Mouse (Mus musculus): Measurements from ENCODE around the gene Gm128.

Gm128 gene

GRCm38 (mm10) chr3:95269789-95270188 lies 28.4 kb upstream of the Gm128 start:
- DNase-seq (ENCODE audit: low read depth, low spot score): no peak

- DNase-seq (ENCODE audit: low read depth, low spot score): peak; percentile 87
Measured at GRCm38 (mm10) chr3:95267855-95268254, 26.5 kb upstream of the Gm128 start.

GRCm38 (mm10) chr3:95266052-95266451 lies 24.7 kb upstream of the Gm128 start:
- no peak for DNase-seq (ENCODE audit: low read depth, low spot score)

- DNase-seq (ENCODE audit: low read depth, low spot score): no peak
Measured at GRCm38 (mm10) chr3:95264724-95265123, 23.3 kb upstream of the Gm128 start.

DNA sequence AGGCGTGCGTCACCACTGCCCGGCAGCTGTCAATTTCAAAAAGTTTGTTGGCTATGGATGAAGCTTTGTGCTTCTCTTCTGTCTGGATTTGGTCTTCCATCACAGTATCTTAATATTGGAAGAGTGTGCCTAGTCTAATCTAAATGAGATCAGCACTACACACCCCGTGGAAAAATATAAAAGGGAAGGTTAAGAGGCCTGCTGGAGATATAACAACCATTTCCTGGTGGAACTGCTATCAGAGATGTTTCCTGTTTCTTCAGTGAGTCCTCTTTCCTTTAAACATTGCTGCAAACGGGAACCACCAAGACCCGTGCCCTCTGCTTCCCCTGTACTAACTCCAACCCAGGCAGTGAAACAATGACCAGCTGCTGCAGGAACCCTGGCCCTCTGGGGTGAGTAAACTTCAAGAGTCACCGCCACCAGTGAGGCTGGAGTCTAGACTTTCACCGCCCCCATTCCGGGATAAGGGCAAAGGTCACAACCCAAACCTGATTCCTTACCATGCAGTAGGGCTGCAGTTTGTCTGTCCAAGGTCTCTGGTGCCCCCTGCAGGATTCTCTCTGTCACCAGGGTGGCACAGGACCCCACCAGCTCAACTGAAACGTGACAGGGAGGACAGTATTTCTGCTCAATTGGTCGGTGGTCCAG lies 21.8 kb upstream of the Gm128 start:
- peak; percentile 71 for DNase-seq (ENCODE audit: low read depth, low spot score)

DNA sequence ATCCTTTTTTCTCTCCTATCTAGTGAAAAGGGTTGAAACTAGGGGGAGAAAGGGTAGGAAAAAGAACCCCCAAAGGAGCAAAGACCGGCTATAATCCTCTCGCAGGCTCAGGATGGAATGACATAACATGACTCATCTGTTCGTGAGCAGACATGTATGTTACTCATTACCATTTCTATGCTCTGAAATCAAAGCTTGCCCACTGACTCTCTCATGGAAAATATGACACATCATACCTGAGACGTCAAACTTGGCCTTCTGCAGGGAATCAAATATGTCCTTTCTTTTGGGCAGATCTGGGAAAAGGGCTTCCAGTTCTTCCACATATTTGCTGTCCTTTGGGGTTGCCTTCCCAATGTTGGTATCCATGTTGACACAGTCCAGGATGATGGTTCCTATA lies 20.6 kb upstream of the Gm128 start:
- peak; percentile 80 for DNase-seq (ENCODE audit: low read depth, low spot score)

DNA sequence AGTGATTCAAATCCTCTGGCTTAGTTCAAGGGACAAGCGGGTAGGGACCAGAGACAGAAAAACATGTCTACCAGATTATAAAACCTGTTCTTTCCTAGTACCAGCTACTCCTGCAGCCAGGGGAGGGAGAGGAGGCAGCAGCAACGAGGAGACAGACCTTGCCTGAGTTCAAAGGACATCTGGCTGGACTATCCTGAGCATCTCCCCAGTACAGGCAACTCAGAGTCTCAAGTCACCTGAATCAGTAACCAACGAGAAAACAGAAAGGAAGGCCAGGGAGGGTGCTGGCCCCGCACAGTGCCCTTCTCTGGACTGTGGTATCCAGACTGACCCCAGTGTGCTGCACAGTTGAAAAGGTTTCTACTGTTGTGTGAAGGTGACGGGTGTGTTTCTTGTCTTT lies 15.5 kb upstream of the Gm128 start:
- no peak for DNase-seq (ENCODE audit: low read depth, low spot score)

- DNase-seq (ENCODE audit: low read depth, low spot score): no peak
Measured at GRCm38 (mm10) chr3:95250783-95251424, 9.5 kb upstream of the Gm128 start, which contains the start of gene Bnipl. Gene Bnipl, minus strand, starts transcription at chr3:95251193.

GRCm38 (mm10) chr3:95250361-95250760 lies 9.0 kb upstream of the Gm128 start:
- DNase-seq (ENCODE audit: low read depth, low spot score): no peak

- DNase-seq (ENCODE audit: low read depth, low spot score): peak; percentile 40
Measured at GRCm38 (mm10) chr3:95247660-95248336, 6.4 kb upstream of the Gm128 start.

DNA sequence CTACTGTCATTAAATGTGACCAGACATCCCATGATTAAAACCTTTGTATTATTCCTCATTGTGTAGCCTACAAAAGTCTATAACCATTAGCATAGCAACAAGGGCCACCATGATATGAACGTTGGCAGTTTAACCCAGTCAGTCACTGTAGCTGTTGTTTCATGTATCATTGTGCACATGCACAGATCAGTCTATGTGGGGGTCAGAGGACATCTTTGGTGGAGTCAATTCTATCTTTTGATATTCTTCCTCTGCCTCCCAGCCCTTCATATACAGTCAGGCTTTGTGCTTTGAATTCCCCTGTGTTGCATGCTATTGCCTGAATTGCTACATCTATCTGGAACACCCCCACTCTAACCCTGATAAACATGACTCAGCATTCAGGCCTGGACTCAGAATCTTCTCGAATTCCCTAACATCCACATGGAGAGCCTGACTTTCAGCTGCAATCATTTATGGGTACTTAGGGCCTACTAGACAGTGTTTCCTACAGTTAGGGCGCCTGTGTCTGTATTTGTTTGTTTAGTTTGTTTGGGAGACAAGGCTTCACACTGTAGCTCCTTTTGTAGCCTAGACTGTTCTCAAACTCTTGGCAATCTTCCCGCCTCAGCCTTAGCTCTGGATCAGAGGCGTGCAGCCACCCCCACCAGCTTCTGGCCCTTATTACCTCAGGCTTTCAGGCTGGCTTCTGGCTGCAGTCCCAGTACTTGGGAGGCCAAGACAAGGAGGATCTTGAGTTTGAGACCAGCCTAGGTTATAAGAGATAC lies 5.2 kb upstream of the Gm128 start:
- peak; percentile 94 for DNase-seq (ENCODE audit: low read depth, low spot score)

DNA sequence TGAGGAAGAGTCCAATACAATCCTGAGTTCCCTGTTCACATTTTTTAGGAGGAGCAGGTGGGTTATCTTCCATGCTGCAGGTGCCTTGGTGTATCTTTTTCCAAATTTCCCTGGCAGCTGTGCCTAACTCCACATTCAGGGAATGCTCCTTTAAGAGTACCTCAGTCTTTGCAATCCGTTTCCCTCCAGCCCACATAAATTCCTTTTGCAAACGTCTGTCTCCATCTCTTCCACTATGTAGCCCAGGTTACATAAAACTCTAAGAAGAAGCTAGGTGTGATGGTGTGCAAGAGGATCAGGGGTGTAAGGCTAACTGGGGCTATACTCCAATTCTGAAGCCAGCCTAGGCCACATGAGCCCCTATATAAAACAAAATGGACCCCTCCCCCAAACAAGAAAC lies 1.7 kb upstream of the Gm128 start:
- no peak for DNase-seq (ENCODE audit: low read depth, low spot score)

DNA sequence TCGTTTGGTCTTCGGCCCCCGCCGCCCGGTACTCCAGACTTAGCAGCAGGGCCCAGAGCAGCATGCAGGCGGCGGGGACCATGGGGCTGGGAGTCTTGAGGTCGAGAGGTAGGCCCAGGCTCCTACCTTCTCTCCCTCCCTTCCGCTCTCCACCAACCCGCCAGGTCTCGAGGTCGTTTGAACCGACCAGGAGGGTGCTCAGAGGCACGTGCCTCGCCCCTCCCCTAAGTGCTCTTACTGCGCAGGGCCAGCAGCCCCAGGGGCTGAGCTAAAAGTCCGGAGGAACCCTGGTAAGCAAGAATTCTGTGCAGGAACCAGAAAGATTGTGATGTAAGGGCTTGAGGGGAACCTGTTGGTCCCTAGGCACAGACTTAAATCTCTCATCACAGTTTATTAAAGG lies 498 bp downstream of the Gm128 start:
- DNase-seq (ENCODE audit: low read depth, low spot score): no peak

DNA sequence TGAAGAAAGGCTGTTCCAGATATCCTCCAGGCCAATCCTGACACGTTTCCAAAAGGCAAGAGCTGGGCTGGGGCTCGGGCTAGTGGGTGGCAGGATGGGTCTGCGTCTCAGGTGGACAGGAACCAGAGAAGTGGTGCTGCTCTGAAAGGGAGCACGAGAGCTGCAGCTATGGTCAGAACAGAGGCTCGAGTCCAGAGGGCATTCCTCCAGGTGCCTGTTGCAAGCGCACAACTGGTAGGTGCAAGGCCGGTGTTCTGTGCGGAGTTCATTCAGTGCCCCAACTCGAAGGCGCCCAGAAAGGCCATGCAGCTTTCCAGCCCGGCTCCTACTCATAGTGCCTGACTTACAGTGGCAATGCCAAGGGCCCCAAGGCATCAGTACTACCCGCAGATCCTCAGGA lies 1.4 kb downstream of the Gm128 start:
- DNase-seq (ENCODE audit: low read depth, low spot score): no peak

DNA sequence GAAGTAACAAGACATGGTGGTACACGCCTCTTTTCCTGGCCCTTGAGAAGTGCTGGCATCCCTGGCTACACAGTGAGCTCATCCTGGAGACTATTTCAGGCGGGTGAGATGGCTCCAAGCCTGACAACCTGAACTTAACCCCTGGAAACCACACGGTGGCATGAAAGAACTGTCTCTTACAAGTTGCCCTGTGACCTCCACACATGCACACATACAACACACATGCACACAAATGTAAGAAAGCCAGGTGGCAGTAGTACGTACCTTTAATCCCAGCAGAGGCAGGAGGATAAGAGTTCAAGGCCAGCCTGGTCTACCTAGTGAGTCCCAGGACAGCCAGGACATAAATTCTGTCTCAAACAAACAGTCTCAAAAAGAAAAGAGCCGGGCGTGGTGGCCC lies 2.4 kb downstream of the Gm128 start:
- peak; percentile 37 for DNase-seq (ENCODE audit: low read depth, low spot score)

DNA sequence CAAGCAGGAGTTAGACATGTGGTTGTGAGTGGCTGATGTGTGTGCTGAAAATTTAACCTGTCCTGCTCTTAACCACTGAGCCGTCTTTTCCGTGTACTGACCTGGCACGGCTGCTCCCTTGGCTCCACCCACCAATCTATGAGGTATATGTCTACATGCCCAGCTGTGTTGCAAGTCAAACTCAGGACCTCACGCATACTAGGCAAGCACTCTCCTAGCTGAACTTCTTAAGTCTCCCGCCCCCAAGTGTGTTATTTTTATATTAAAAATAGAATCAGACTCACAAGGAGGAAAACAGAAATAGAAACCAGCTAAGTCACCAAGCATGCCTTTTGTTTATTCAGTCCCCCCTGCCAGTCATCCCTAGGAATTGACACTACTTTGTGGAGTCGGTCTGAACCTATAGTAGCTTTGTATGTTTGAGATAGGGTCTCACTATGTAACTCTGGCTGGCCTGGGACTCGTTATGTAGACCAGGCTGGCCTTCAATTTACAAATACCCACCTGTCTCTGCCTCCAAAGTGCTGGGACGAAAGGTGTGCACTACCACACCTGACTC lies 3.8 kb downstream of the Gm128 start:
- peak; percentile 31 for DNase-seq (ENCODE audit: low read depth, low spot score)

GRCm38 (mm10) chr3:95235386-95236301 lies 5.8 kb downstream of the Gm128 start:
- DNase-seq (ENCODE audit: low read depth, low spot score): no peak

- no peak for DNase-seq (ENCODE audit: low read depth, low spot score)
Measured at GRCm38 (mm10) chr3:95233303-95233980, 8.0 kb downstream of the Gm128 start.

DNA sequence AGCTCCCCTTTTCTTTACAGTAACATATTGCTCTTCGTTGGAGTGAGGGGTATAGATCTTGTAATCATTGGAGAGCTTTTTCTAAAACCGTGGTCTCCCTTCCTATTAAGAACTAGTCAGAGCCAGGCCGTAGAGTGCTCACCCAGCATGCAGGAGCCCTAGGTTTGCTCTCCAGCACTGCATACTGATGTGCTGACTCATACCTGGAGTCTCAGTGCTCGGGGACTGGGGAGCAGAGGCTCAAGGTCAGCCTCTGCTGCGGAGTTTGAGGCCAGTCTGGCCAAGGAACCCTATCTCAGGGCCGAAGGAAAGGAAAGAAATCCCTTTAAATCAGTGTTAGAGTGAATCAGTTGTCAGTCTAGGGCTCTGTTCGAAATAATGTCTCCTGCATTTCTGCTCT lies 8.6 kb downstream of the Gm128 start:
- peak; percentile 93 for DNase-seq (ENCODE audit: low read depth, low spot score)
